In genomic region chr5:124032001-124032508, GRCm38 (mm10) we compare ENCODE assay signal across 8 mouse cellular contexts. TPM values are rescaled to one million over a fixed set of nuclear protein-coding genes. Genes with fewer than 3 reads are reported as not detected.
DNase-seq lines count a peak whose midpoint lies in the region; ATAC-seq lines count a peak whose summit lies in the region.

Gene Vps37b, minus strand, starts transcription at chr5:124032270.

- H3K9ac ChIP-seq in embryonic facial prominence, embryonic 13.5 days = peak within 1 kb of the TSS; percentile 96
- H3K9ac ChIP-seq in midbrain, embryonic 12.5 days (replicated peaks) = peak within 1 kb of the TSS; percentile 98

- under 1% methylated on average over 52 of the region's 52 CpGs for WGBS in embryonic facial prominence, embryonic 13.5 days
- WGBS in limb, embryonic 10.5 days = under 1% methylated on average over 52 of the region's 52 CpGs
- under 1% methylated on average over 50 of the region's 52 CpGs for WGBS in midbrain, embryonic 12.5 days

- peak within 1 kb of the TSS; percentile 87 for H3K4me3 ChIP-seq in embryonic facial prominence, embryonic 13.5 days
- peak within 1 kb of the TSS; percentile 76 for H3K4me3 ChIP-seq in limb, embryonic 10.5 days
- H3K4me3 ChIP-seq in midbrain, embryonic 12.5 days = peak within 1 kb of the TSS; percentile 95

- H3K27me3 ChIP-seq in embryonic facial prominence, embryonic 13.5 days = no peaks in the 10 kb centered on the region
- H3K27me3 ChIP-seq in limb, embryonic 10.5 days (ENCODE audit: low read depth, poor library complexity, severe bottlenecking) = no peaks in the 10 kb centered on the region
- H3K27me3 ChIP-seq in midbrain, embryonic 12.5 days = 0 out of 2 replicates have a peak, but pooled peaks cover 6% of the 10 kb centered on the region

- peak within 1 kb of the TSS; percentile 93 for H3K27ac ChIP-seq in embryonic facial prominence, embryonic 13.5 days
- peak within 1 kb of the TSS; percentile 91 for H3K27ac ChIP-seq in limb, embryonic 10.5 days
- peak within 1 kb of the TSS; percentile 89 for H3K27ac ChIP-seq in midbrain, embryonic 12.5 days (replicated peaks)

- DNase-seq in 3T3-L1 (ENCODE audit: low read depth, low spot score) = peak; percentile 89
- DNase-seq in adrenal gland, postnatal 4 days (ENCODE audit: low spot score in 2 of 2) = peak; percentile 81 to 84
- peak; percentile 91 to 93 for DNase-seq in heart, adult 18-20 months
- peak; percentile 91 for DNase-seq in kidney, adult 18-20 months
- peak; percentile 98 for DNase-seq in limb, embryonic 10.5 days (ENCODE audit: low spot score)
- peak; percentile 74 for DNase-seq in skeletal muscle tissue, adult 2 months (ENCODE audit: low read depth, low spot score)

- peak within 1 kb of the TSS; percentile 88 for H3K4me2 ChIP-seq in embryonic facial prominence, embryonic 13.5 days
- H3K4me2 ChIP-seq in midbrain, embryonic 12.5 days (replicated peaks) = peak within 1 kb of the TSS; percentile 77

- peaks cover 6% of the 10 kb centered on the region; the same call in 1 of the 2 replicates for H3K36me3 ChIP-seq in embryonic facial prominence, embryonic 13.5 days
- peaks cover 23% of the 10 kb centered on the region for H3K36me3 ChIP-seq in limb, embryonic 10.5 days
- H3K36me3 ChIP-seq in midbrain, embryonic 12.5 days = no peaks in the 10 kb centered on the region

- ATAC-seq in embryonic facial prominence, embryonic 13.5 days (ENCODE audit: insufficient number of reproducible peaks, insufficient read depth, low FRiP score, low TSS enrichment, low read depth) = peak; percentile 54; the same call in 1 of the 2 replicates
- ATAC-seq in midbrain, embryonic 12.5 days (ENCODE audit: low FRiP score, low read depth) = peak; percentile 77

- peaks cover 32% of the 10 kb centered on the region for H3K4me1 ChIP-seq in embryonic facial prominence, embryonic 13.5 days
- H3K4me1 ChIP-seq in limb, embryonic 10.5 days = peaks cover 29% of the 10 kb centered on the region
- peaks cover 45% of the 10 kb centered on the region for H3K4me1 ChIP-seq in midbrain, embryonic 12.5 days

- no peaks in the 10 kb centered on the region for H3K9me3 ChIP-seq in embryonic facial prominence, embryonic 13.5 days
- H3K9me3 ChIP-seq in limb, embryonic 10.5 days (replicated peaks) = no peaks in the 10 kb centered on the region
- H3K9me3 ChIP-seq in midbrain, embryonic 12.5 days = no peaks in the 10 kb centered on the region

RNA-seq across cellular contexts. Expression of gene Vps37b, which starts in this region (rescaled TPM):
- total RNA-seq in adrenal gland, postnatal 4 days (2021) = 10 to 100 TPM; 61.4 to 64.1 TPM
- polyA plus RNA-seq in embryonic facial prominence, embryonic 13.5 days (2015; fragmentation: Nextera tagmentation; extraction: Ambion mirVana) = 39.0 and 46.0 TPM in 2 replicates
- 10 to 100 TPM; 15.1 to 15.2 TPM for total RNA-seq in heart, adult 18-20 months (2021)
- 40.5 and 42.6 TPM in 2 replicates for polyA plus RNA-seq in limb, embryonic 10.5 days (2016; fragmentation: Nextera tagmentation; extraction: Ambion mirVana)
- polyA plus RNA-seq in midbrain, embryonic 12.5 days (2016; fragmentation: Nextera tagmentation; extraction: Ambion mirVana) = 68.0 and 74.2 TPM in 2 replicates

Comparison
In these comparisons a context has a peak if more than half of its experiments do, and no peak if none do; other contexts are left out.
1. Peak in every context shown above with its lines: DNase-seq, ATAC-seq, H3K4me3 ChIP-seq and H3K27ac ChIP-seq.